Mouse (Mus musculus) small intestine, adult 2 months (tissue): Measurements from ENCODE around the gene Morc3.

Source experiments
- CTCF ChIP-seq: fragments of 200-500 bp; IDR thresholded peaks from 2 replicates; pipeline ENCODE4 v1.5.1; 2012; ENCODE audit warnings: low read depth, mild to moderate bottlenecking, control low read depth, inconsistent platforms, low read length, moderate library complexity, mixed read lengths; ENCODE audit not compliant: insufficient replicate concordance, insufficient read length; ENCODE audit errors: extremely low read depth
- POLR2A ChIP-seq: fragments of 200-500 bp; IDR thresholded peaks from 2 replicates; pipeline ENCODE4 v1.6.1; 2012; ENCODE audit warnings: low read depth, mild to moderate bottlenecking, control low read depth, inconsistent platforms, low read length, moderate library complexity

- TF ChIP-seq CTCF = no peak
- no peak for TF ChIP-seq POLR2A
Observed at GRCm38 (mm10) chr16:93830071-93830470, 1.9 kb upstream of the Morc3 start.
